Mouse (Mus musculus) heart, postnatal 0 days (tissue): ENCODE data around the gene Dus3l. TPM values are rescaled to one million over a fixed set of nuclear protein-coding genes. Genes with fewer than 3 reads are reported as not detected.

Experiments
- ATAC-seq: fragments of 200-750 bp; cut with Nextera tagmentation; 2 replicates; pipeline ENCODE4 v1.8.0; 2017; ENCODE audit warnings: low read depth, moderate number of reproducible peaks, moderate library complexity; ENCODE audit not compliant: insufficient read depth
- DNase-seq: peaks from one replicate; pipeline ENCODE4 v3.0.0-alpha.2; 2016; ENCODE audit warnings: low spot score
- H3K27ac ChIP-seq: fragments of 300-500 bp; sonication (generic); 2 replicates; pipeline ENCODE4 v1.5.1; 2014; ENCODE audit warnings: low read depth, mild to moderate bottlenecking
- H3K27me3 ChIP-seq: fragments of 300-500 bp; sonication (generic); 2 replicates; pipeline ENCODE4 v1.6.1; 2014; ENCODE audit warnings: low read length, mixed read lengths; ENCODE audit not compliant: control insufficient read depth, insufficient read depth
- H3K36me3 ChIP-seq: fragments of 300-500 bp; sonication (generic); replicated peaks from 2 replicates; pipeline ENCODE4 v1.6.1; 2014; ENCODE audit warnings: low read length, mixed read lengths; ENCODE audit not compliant: control insufficient read depth, insufficient read depth
- H3K4me1 ChIP-seq: fragments of 300-500 bp; sonication (generic); 2 replicates; pipeline ENCODE4 v1.6.1; 2014; ENCODE audit warnings: antibody characterized with exemption; ENCODE audit not compliant: control insufficient read depth, insufficient read depth
- H3K4me2 ChIP-seq: fragments of 300-500 bp; sonication (generic); 2 replicates; pipeline ENCODE4 v1.6.1; 2014; ENCODE audit warnings: low read depth, mild to moderate bottlenecking, low read length, moderate library complexity
- H3K4me3 ChIP-seq: fragments of 300-500 bp; sonication (generic); 2 replicates; pipeline ENCODE4 v1.5.1; 2014; ENCODE audit warnings: low read depth, low read length
- H3K9ac ChIP-seq: fragments of 300-500 bp; sonication (generic); replicated peaks from 2 replicates; pipeline ENCODE4 v1.6.1; 2014; ENCODE audit warnings: low read depth, low read length, mixed read lengths
- H3K9me3 ChIP-seq: fragments of 300-500 bp; sonication (generic); replicated peaks from 2 replicates; pipeline ENCODE4 v1.6.1; 2016; ENCODE audit warnings: low read length; ENCODE audit not compliant: control insufficient read depth
- CTCF ChIP-seq: IDR thresholded peaks from 2 replicates; pipeline ENCODE4 v1.5.1; 2016; ENCODE audit warnings: antibody characterized with exemption, control low read depth, low read depth
- EP300 ChIP-seq: IDR thresholded peaks from 2 replicates; pipeline ENCODE4 v1.6.1; 2016; ENCODE audit warnings: antibody characterized with exemption, low read depth
- WGBS: fragments of 180-500 bp; shearing (Covaris S2); extraction: QIAGEN DNeasy Blood & Tissue Kit; methylation state at CpG from one replicate; pipeline ENCODE4 v1.1.7; 2014; 5-methylcytosine and 5-hydroxymethylcytosine counted together
- polyA plus RNA-seq: library from polyadenylated mRNA; unstranded; fragments of >200 nt; fragmentation: Nextera tagmentation; extraction: Ambion mirVana; gene quantifications from 2 replicates; pipeline ENCODE4 v1.2.1, GENCODE M21; 2015
- total RNA-seq: library from RNA; depleted of rRNA; stranded (reverse); fragments of >200 nt; gene quantifications from 2 replicates; pipeline ENCODE4 v1.2.3, GENCODE M21; 2014; ENCODE audit warnings: low replicate concordance

The Dus3l gene
- total and polyA plus RNA-seq, 2 experiments from 2014 or later, result 23.0 to 25.8 TPM

DNA sequence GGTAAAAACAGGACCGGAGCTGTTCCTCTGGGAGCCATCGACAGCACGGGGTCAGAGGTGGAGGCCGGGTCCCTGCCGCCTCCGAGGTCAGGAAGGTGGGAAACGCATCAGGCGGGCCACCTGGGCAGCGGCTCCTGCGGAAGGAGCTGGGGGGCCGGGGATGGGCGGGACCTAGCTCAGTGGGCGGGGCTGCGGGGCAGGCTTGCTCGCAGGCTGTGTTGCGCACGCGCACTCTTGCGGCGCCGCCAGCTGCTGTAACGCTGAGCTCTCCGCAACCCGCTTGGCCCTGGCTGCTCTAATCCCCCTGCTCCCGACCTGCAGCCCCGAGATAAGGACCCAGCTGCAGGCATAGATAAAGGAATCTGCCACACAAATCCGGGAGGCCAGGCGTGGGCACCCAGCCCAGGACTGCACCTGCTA is 2.6 kb upstream of the Dus3l start:
- H3K9ac ChIP-seq, result peak overlapping the region; percentile 36; the same call in 1 of the 2 replicates
- H3K27ac ChIP-seq, result peak overlapping the region; percentile 79
- DNase-seq (peak; percentile 85), ATAC-seq (peak; percentile 25)
- H3K4me1 ChIP-seq, result peaks cover 34% of the 10 kb centered on the region
- under 1% methylated on average over 27 of the region's 28 CpGs for WGBS
- H3K36me3 ChIP-seq, result peaks cover 5% of the 10 kb centered on the region
- H3K9me3 ChIP-seq, result no peaks in the 10 kb centered on the region
- peak overlapping the region; percentile 68 for H3K4me2 ChIP-seq
- peaks cover 6% of the 10 kb centered on the region; the same call in 1 of the 2 replicates for H3K27me3 ChIP-seq
- H3K4me3 ChIP-seq, result peak overlapping the region; percentile 42
- TF ChIP-seq EP300 (no peak), CTCF (no peak)

DNA sequence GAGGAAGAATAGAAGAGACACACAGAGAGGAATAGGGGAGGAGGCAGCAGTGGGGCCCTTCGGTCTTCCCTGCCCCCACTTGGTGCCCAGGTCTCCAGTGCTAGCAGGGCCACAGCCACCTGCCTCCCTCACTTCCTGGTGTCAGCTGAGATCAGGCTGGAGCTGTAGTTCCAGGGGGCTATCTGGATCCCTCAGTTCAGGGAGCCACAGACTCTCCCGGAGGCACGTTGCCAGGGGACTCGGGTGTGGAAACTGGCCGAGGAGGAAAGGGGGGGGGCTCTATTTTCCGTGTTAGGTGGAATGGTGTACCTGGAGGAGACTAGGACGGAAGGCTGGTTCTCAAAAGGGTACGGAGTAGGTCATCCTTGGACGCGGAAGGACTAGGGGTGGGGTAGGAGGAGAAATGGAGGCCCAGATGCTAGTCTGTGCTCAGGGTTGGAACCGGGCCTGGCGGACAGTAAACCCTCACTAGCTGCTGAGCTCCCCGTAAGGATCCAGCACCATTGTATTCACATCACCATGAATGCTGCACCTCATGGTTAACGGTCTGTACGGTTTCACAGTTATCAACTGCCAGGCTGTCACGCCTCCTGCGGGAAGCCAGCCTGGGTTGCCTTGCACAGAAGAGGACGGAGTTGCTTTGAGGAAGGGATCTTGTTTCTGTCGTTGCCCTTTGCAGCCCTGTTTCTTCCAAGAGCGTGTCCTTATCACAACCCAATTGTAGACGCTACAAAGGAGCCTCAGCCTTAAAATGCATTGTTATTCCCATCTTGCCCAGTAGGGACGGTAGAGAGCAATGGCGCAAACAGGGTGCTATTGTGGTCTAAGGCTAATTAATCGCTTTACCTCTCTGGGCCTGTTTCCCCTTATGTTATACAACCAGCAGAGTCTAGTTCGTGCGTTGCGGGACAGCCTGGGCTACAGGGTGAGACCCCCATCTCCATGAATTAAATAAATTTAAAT is 1.5 kb upstream of the Dus3l start:
- H3K4me1 ChIP-seq, result peaks cover 27% of the 10 kb centered on the region
- H3K4me3 ChIP-seq, result no peak overlapping the region
- TF ChIP-seq CTCF (peak; percentile 97), EP300 (no peak)
- ATAC-seq (no peak), DNase-seq (peak; percentile 34)
- H3K4me2 ChIP-seq, result peak overlapping the region; percentile 68
- no peak overlapping the region for H3K9ac ChIP-seq
- 38% methylated on average over 27 of the region's 27 CpGs for WGBS
- no peaks in the 10 kb centered on the region for H3K9me3 ChIP-seq
- H3K27ac ChIP-seq, result peak overlapping the region; percentile 79
- H3K27me3 ChIP-seq, result no peaks in the 10 kb centered on the region
- H3K36me3 ChIP-seq, result peaks cover 15% of the 10 kb centered on the region

DNA sequence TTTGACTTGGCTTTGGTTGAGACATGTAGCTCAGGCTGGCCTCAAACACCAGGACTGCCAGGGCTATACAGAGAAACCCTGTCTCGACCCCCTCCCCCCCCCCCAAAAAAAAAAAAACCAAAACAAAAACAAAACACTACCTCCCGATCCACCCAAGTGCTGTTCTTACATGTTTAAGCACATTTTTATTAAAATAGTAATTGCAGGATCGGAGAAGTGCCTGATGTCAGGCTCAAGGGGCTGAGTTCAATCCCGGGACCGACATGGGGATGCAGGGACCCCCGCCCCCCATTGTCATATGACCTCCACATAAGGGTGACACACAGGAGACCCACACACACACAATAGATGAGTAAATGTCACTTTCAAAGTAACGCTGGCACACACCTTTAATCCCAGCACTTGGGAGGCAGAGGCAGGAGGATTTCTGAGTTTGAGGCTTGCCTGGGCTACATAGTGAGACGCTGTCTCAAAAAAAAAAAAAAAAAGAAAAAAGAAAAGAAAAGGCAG is 761 bp upstream of the Dus3l start:
- Histone ChIP-seq H3K4me2 (peak overlapping the region; percentile 70; the same call in 1 of the 2 replicates), H3K4me3 (peak overlapping the region; percentile 59; the same call in 1 of the 2 replicates), H3K27ac (peak overlapping the region; percentile 87), H3K36me3 (peaks cover 23% of the 10 kb centered on the region), H3K9me3 (no peaks in the 10 kb centered on the region), H3K4me1 (peaks cover 27% of the 10 kb centered on the region), H3K27me3 (no peaks in the 10 kb centered on the region), H3K9ac (no peak overlapping the region)
- ATAC-seq (no peak), DNase-seq (no peak)
- TF ChIP-seq EP300, result no peak
- no peak for TF ChIP-seq CTCF
- 70% methylated on average over 8 of the region's 8 CpGs for WGBS

DNA sequence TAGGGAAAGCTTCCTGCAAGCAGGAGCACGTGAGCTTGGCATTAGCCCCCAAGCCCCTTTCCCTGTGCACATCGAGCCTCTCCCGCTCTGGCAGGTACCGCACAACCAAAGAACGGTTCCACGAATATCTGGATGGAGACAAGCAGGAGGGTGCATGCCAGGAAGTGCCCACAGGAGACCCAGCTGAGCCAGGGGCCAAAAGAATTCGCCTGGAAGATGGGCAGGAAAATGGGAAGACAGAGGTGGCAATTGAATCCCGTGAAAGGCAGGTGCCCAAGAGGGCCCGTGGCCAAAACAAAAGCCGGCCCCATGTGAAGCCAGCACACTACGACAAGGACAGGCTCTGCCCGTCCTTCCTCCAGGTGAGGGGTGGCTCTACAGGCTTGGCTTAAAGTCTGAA is 874 bp downstream of the Dus3l start:
- Histone ChIP-seq H3K4me2 (peak overlapping the region; percentile 70), H3K9me3 (no peaks in the 10 kb centered on the region), H3K9ac (0 out of 2 replicates have a peak overlapping the region, but pooled peaks have one; percentile 24), H3K4me1 (peaks cover 27% of the 10 kb centered on the region), H3K36me3 (peaks cover 36% of the 10 kb centered on the region), H3K27ac (peak overlapping the region; percentile 87), H3K4me3 (peak overlapping the region; percentile 59), H3K27me3 (no peaks in the 10 kb centered on the region)
- DNase-seq (no peak), ATAC-seq (no peak)
- TF ChIP-seq CTCF, result no peak
- no peak for TF ChIP-seq EP300
- WGBS, result 47% methylated on average over 12 of the region's 12 CpGs

DNA sequence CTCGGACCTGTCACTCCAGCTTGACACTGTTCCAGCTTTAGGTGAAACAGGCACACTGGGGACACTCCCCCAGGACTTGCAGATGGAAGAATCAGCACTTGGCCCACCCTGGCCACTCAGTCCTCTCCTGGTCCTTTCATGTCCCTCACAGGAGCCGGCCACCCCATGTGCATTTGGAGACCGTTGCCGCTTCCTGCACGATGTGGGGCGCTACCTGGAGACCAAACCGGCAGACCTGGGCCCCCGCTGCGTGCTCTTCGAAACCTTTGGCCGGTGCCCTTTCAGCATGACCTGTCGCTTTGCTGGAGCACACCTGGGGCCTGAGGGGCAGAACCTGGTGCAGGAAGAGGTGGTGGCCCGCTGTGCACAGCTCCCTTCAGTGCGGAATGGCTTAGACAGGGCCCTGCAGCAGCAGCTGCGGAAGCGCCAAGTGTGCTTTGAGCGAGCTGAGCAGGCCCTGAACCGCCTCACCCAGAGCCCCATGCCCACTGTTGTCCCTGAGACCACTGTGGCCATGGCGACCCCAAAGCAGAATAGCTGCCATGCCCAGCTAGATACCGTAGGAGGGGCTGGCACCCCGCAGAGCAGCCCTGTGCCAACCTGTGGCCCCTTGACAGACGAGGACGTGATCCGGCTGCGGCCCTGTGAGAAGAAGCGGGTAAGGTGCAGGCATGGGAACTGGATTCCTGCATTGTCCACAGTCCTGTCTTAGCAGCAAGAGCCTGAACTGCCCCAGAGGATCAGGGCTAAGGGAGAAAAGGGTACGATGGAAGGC is 2.3 kb downstream of the Dus3l start:
- no peak overlapping the region for H3K27ac ChIP-seq
- no peak overlapping the region for H3K4me3 ChIP-seq
- H3K4me1 ChIP-seq, result peaks cover 23% of the 10 kb centered on the region
- no peak overlapping the region for H3K9ac ChIP-seq
- no peak for DNase-seq
- H3K27me3 ChIP-seq, result no peaks in the 10 kb centered on the region
- no peak for ATAC-seq
- 94% methylated on average over 27 of the region's 27 CpGs for WGBS
- no peak for TF ChIP-seq CTCF
- H3K36me3 ChIP-seq, result peaks cover 36% of the 10 kb centered on the region
- no peak overlapping the region for H3K4me2 ChIP-seq
- no peaks in the 10 kb centered on the region for H3K9me3 ChIP-seq
